Mouse (Mus musculus): ENCODE measurements around the gene Myo1h. TPM values are rescaled to one million over a fixed set of nuclear protein-coding genes. Genes with fewer than 3 reads are reported as not detected.

Myo1h gene
- total RNA-seq, 2 experiments from 2014 or later: 1.1 TPM

DNA sequence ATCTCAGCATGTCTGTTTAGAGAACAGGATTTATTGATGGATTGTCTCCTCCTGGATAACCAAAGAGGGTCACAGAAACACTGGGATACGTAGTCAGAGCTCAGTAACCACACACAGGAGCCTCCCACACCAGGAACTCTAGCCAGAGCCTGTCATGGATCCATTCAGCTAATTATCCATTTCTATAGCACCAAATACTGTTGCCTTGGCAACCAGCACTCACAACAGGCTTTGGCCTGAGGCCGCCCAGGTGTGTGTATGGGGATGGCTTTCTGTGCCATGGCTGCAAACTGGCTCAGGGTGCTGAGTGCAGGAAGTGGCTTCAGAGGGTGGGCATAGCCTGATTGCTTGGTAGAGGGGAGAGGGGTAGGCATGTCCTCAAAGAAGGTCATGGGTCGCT, 1.0 kb downstream of the Myo1h start:
- DNase-seq: no peak
- intact Hi-C loops (cut with DNase I): no loop called here

DNA sequence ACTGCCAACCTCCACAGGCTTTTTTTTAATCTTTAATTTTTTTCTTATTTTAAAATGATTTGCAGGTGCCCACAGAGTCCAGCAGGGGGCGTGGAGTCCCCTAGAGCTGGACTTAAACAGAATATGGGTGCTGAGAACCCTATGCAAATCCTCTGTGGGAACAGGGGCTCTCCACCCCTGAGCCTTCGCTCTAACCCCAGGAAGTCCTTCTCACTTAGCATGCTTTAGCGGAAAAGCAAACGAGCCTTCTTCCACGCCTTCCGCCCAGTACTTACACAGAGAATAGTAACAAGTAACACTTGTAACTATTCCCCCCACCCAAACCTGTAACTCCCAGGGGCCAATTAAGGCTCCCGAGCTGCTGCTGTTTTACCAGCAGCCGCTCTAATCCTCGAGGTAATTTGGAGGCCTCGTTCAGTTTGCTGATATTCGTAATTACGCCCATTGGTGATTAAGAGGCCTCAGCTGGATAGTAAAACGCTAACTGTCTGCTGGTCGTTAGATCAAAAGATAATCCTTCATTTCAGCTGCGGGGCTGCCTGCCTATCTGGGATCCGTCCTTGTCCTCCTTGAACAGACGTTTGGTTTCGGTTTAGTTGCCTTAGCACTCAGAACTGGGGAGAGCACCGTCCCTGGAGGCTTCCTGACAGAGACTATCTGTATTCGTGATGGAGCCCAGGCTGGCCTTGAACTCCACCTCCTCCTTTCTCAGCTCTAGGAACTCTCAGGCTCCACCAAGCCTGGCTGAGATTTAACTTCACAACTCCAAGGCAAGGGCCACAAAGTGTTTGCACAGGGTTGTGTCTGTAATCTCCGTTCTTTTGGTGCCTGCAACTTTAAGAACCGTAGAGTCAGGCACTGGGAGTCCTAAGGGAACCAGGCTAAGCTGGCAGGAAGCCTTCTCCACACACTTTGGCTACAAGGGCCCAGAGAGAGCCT, 8.0 kb downstream of the Myo1h start:
- DNase-seq: peak; percentile 27
- intact Hi-C loops (cut with DNase I): no loop called here

DNA sequence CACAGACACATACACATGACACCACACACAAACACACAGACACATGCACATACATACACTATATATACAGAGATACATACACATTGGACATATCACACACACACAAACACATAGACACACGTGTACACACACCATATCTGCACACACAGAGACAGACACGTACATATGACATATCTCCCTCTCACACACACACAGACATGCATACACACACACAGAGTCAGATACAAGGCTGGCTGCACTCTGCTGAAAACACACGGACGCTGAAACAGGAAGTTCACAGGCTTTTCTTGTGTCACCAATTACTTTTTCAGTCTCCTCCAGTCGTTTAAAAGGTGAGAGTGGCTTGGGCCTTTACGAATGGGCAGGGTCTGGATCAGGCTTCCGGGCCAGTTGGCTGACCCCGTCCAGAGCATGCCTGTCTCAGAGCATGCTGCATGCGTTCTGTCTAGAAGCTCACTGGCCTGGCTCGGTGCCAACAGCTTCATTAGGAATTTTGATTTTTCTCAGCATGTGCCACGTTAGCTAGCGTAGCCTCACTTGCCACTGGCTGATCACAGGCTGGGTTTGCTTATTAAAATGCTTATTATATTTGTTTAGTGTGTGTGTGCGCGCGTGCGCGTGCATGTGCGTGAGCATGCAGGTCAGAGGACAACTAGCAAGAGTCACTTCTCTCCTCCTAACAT, 9.4 kb downstream of the Myo1h start:
- intact Hi-C loops (cut with DNase I): no loop called here
- DNase-seq: peak; percentile 65

DNA sequence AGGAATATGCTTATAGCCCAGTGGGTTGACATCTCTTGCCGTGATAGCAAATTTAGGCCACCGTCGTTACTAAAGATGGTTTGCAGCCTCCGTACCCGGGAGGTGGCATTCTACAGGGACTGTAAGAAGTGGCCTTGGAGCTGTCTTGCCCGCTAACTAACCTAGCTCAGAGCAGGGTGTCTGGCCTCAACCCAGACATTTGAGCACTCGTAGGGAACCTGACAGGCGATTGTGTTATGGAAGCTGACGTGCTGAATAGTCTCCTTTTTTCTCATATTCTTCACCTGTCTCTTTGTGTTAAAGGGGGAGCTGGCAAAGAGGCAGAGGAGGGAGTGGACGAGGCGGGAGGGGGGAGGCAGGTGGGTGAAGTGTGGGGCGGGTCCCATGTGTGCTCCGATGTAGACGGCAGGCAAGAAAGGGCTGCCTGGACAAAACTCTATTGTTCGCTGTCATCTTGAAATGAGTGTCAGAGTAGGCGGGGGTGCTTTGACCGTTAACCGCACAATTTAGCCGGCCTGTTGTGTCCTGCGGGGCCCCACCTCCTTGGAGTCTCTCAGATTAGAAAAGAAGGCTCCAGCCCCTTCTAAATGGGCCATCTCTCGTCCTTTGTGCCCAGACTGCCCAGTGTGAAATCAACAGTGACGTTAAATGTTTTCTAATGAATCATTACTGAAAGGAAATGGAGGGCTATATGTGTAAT, 10.3 kb downstream of the Myo1h start:
- no peak for DNase-seq
- intact Hi-C loops (cut with DNase I): no loop called here

DNA sequence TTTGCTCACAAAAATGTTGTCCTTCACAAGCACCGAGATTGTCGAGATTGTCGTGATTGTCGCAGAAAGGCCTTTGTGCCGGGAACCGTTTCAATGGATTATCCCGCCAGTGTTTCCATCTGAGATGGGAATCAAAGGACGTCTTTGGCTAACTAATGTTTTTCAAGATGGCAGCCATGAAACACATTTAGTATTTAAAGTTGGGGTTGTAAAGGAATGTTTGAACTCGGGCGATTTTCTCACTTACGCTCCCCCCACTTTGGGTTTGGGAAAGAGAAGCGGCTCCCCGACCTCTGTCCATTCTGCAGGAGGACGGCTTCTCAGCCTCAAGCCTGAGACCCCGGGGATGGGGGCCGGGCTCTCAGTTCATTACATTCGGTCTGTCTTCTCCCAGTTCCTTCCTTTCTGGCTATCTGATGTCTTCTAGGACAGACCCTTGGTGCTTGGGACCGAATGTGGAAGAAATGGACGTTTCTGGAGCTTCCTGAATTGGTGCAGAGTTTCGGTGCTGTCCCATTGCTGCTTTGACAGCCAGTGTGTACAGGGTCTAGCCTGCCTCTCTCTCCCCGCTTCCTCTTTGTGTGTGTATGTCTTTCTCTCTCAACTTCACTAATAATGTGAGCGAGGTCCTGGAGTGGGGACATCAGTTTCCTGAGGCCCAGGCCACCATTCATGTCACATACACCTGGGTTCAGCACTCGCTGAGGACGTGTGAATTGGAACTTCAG, 11.1 kb downstream of the Myo1h start:
- intact Hi-C loops (cut with DNase I): no loop called here
- no peak for DNase-seq

DNA sequence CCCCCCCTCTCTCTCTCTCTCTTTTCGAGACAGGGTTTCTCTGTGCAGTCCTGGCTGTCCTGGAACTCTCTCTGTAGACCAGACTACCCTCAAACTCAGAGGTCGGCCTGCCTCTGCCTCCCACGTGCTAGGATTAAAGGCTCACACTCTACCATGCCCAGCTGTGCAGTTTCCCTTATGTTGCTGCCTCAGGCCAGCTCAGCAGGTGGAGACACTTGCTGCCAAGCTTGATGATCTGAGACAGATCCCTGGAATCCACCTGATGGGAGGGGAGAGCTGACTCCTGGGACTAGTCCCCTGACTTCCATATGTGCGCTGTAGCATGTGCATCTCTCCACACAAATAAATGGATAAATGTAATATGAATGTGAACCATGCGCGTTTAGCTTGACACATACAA, 14.2 kb downstream of the Myo1h start:
- no peak for DNase-seq
- intact Hi-C loops (cut with DNase I): no loop called here

DNA sequence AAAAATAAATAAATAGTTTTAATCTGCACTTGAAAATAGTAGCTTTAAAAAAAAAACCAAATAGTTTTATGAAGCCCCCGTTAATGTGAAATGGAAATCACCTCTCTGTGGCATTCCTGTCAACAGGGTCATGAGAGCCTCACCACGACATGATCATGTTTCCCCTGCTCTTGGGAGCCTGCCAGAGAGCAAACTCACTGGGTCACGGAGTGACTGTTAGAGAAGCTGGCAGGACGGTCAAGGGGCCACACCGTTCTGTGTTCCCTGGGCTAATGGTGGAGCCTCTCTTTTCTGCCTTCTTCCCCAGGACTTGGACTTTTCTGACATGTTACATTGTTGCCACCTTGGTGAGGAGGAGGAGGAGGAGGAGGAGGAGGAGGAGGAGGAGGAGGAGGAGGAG, 17.5 kb downstream of the Myo1h start:
- intact Hi-C loops (cut with DNase I): no loop called here
- DNase-seq: no peak

DNA sequence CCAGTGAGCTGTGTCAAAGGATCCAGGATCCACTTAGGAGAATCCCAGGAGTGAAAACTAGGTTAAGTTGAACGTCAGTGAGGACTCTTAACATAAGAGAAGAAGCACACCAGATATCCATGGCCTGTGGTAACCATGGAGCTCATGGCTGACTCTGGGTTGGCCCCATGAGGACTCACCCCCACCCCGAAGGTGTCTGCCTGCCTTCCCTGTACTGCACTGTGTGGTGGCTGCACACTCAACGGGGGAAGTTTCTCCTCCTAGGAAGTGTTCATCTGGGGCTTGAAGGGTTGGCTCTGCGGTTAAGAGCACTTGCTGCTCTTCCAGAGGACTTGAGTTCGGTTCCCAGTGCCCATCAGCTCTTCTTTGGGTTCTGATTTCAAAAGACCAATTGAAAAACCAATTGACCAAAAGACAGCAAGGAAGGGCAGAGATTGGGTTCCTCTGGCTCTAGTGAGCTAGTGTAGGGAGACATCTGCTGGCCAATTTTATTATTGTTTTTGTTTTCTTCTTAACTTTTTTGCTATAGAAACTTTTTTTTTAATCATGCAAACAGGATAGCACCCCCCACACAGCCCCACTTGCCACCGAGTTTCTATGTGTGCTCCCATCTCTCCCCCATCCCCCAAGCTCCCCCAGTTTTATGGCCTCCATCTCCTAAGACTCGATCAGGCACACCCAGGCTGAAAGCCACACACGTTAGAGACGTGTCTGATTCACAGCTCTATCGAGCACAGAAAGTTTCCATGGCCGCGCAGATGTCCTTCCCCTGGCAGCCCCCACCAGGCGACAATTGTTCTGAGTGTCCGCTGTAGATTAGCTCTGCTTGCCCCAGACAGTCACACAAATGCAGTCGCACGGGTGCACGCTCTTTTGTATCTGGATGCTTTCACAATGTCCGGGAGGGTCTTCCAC, 20.1 kb downstream of the Myo1h start:
- intact Hi-C loops (cut with DNase I): loop anchor here (2.0 kb wide), 1 partner anchor 60 kb away; no protein-coding TSS in a partner anchor
- DNase-seq: no peak

DNA sequence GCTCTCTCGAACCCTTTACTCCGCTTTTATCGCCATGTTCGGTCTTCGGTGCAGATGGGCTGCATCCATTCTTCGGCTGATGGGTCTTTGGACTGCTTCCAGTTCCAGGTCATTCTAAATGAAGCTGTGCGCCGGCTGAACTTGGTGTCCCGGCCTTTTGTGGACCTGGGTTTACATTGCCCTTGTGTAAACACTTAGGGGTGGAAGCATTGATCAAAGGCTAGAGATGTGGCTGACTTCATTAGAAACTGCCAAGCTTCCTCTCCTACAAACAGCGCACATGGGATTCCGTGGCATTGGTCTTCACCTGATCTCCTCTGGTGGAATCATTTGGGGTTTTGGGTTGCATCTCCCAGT, 20.7 kb downstream of the Myo1h start:
- DNase-seq: no peak
- intact Hi-C loops (cut with DNase I): loop anchor here (2.0 to 5.0 kb wide), 2 partner anchors 61 to 73 kb away; partner anchors contain the start of genes Kctd10 and Ube3b

DNA sequence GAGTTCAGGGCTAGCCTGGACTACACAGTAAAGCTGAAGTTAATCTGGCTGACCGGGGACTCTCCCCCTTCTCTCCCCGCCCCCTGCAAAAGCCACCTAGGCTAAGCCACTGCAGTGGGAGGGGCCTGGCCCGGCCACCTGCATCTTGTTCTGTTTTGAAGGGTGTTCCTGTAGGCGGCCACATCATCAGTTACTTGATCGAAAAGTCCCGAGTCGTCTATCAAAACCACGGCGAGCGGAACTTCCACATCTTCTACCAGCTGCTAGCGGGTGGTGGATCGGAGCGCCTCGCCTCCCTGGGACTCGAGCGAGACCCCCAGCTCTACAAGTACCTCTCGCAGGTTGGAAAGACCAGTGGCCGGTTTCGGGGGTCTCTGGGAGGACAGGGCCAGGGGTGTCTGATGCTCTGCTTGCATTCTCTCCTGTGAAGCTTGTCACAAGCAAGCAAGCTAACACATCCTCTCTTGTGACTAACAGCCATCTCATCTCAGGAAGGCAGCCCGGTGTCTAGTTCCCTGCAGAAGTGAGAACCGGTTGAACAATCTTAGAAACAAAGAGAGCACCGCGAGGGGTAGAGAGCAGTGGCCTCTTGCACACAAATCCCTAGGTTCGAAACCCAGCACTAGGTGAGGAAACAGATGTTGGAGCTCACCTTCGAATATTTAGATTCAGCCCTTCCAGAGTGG, 34.3 kb downstream of the Myo1h start:
- DNase-seq: no peak
- intact Hi-C loops (cut with DNase I): no loop called here

DNA sequence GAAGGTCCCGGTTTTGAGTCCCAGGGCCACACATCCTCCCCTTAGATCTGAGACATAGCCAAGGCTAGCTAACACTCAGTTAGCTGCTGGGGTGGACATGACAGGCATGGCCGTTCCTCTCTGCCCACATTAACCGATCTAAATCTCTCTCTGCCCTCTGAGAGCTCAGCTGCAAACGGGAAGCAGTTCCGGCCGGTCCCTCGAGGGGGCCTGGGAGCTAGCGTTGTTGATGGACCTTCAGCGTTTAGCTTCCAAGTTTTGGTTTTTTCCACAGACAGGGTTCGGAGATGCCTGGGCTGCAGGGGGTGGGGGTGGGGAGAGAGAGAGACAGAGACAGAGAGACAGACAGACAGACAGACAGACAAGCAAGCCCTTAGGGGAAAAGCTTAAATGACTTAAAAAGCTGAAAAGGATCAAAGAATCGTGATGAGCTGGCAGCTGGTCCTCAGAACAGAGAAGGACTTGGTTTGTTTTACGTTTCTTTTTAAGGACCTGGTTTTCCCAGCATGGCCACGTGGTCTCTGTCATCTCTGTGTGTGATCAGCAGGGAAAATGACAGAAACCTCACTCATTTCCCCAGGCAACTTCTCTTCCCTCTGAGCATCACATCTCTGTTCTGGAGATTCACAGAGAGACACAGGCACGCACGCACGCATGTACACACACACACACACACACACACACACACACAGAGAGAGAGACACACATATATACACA, 35.0 kb downstream of the Myo1h start:
- DNase-seq: peak; percentile 68
- intact Hi-C loops (cut with DNase I): no loop called here

DNA sequence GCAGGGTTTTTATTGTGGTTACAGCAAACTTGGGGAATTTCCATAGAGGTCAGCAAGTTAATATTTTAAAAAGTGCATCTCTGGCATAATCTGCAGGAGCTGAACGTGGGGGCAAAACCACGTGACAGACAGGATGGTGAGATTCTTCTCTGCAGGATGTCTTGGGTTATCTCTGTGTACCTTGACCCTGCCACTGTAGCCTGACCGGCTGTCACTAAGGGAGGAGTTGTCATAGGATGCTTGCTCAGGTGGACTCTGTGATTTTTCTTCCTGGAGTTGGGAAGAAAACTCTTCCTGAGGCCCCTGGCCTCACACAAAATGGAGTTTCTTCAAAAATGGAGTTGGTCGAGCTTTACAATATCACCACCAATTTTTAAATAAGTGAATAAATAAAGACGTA, 54.0 kb downstream of the Myo1h start:
- DNase-seq: no peak

DNA sequence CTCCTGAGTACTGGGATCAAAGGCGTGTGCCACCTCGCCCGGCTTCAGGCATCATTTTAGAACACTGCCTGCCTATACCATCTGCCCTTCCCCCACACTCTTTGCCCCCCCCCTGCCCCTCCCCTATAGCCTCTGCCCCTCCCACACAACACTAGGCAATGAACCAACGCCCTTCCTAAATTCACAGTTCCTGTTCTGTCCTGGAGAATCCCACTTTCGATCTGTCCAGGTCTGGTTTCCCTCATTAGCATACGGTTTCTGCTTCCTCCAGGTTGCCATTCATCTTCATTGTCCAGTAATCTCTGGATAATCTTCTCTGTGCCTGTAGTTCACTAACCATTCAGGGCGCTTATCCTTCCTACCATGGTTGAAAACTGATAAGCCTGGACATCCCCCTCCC, 54.6 kb downstream of the Myo1h start:
- no peak for DNase-seq
- intact Hi-C loops (cut with DNase I): no loop called here

More for the DNA sequence above, 54.0 kb downstream of the Myo1h start:
- intact Hi-C loops (cut with DNase I): no loop called here

DNA sequence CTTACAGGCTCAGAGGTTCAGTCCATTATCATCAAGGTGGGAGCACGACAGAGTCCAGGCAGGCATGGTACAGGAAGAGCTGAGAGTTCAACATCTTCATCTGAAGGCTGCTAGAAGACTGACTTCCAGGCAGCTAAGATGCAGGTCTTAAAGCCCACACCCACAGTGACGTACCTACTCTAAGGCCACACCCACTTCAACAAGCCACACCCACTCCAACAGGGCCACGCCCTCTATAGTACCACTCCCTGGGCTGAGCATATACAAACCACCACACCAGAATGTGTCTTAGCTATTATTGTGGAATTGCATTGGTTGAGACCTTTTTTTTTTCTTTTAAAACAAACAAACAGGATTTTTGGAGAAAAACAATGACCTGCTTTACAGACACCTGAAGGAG, 56.6 kb downstream of the Myo1h start:
- DNase-seq: no peak
- intact Hi-C loops (cut with DNase I): no loop called here

DNA sequence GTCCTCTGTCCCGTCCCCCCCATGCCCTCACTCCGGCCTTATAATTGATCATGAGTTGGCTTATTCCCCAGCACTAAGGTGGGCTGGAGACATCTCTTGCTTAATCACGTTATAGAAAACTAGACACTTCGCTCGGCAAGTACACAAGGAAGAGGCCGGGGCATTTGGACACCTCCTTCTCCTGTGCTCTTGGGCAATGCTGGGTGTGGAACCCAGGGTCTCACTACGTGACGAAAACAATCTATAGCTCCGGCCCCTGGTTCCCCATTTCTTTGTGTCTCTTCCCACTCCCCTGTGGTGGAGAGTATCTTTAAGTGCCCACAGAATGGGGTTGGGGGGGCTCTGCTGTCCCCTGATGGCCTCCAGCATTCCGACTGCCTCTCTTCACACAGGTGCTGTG, 58.0 kb downstream of the Myo1h start:
- intact Hi-C loops (cut with DNase I): no loop called here
- no peak for DNase-seq

DNA sequence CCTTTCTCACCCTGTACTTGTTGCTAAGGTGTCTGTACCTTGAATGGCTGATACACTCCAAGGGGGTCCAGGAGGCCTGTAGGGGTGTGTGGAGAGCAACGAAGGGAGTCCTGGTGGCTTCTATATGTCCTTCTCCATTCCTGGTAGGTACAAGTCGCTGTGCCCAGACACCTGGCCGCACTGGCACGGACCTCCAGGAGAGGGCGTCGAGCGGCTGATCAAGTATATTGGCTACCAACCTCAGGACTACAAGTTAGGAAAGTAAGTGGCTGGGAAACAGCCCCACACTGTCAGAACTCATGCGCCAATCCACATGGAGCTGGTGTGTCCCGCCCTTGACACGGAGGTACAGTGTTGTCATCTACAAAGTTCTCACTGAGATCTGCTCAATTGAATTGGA, 62.5 kb downstream of the Myo1h start:
- no peak for DNase-seq
- intact Hi-C loops (cut with DNase I): no loop called here

DNA sequence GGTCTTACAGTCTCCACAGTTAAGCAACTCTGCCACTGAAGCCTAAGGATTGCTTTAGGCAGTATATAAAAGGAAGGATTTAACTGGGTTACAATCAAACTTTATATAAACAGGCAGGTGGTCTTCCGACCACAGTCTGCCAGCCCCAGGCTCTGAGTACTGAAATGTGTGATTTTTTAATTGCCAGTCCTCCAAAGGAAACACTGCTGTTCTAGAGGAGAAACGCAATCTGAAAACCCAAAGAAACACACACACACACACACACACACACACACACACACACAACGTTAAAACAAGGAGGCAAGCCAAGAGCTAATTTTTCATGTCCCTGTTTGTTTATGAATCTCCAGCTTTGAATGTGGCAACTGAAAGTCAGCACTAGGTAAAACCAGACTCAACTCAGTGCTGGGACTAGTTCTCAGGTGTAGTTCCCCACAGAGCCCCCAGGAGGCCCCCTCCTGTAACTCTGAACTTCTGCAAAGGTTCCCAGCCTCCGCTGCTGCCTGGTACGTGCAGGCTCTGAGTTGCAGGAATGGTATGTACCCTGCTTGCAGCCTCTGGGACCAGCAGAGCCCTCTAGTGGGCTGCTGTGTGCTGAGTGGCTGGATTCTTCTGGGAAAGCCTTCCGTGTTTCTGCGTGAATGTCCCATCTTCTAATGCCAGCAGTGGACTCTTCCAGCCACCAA, 67.4 kb downstream of the Myo1h start:
- peak; percentile 62 for DNase-seq
- intact Hi-C loops (cut with DNase I): no loop called here
